Mouse (Mus musculus): ENCODE results near the gene Rnf220.

Gene Rnf220

DNA sequence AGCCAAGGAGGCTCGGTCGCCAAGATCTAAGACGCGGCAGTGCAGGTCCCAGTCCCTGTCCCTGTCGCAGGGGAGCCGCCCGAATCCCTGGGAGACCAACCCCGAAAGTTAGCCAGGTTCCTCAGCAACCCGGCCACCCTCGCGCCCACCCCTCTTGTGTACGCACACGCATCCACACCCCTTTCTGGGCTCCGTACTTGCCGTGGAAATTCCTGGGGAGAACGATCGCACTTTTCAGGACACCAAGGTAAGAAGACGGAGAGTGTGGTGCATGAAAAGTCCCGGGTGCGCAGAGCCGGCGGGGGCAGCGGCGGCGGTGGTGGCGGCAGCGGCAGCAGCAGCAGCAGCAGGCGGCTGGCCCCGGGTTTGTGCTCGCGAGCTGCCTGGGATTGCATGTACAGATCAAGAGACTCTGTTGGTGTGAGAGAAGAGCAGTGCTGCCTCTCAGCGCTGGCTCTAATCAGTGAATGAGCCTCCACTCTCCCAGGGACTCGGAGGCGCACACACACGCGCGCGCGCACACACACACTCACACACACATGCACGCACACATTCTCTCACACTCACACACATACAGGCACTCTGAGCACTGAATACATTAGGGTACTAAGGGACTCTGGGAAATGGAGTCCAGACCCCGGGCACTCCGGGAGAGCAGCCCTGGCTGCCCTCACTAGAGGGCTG is at the start of gene Rnf220:
Gene Rnf220 (minus strand): TSS at position 571 of the 684 bp plus-strand sequence.
- no peak for DNase-seq (ENCODE audit: low spot score)

DNA sequence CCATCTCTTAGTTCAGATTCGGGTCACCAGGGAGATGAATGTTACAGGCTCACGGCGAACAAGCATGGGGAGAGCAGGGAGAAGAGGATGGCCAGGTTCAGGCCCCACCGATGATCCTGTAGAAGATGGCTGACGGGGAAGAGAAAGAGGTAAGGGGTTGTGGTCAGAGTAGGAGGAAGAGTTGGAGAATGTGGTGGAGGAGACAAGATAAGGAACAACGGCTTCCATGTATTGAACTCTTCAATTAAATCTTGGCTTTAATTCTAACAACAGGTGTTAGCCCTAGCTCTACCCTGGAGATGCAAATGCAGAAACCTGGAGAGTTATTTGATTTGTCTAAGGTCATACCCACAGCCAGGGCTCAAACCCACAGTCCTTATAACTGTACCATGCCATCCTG is 49.8 kb upstream of the Rnf220 start:
- no peak for DNase-seq (ENCODE audit: low spot score)

DNA sequence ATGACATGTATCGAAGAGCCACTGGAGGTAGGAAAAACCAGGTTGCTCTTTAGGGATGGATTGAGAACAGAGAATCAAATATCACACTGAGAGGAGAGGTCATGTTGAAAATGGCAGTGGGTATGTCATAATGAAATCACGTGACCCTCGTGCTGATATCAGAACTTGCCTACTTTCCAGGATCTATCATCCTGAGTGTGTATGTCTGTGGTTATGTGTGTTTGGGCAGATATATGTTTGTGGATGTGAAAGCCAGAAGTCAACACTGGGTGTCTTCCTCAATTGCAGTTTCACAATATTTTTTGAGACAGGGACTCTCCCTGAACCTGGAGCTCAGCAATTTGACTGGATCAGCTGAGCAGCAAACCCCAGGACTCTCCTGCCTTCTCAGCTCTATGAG is 48.6 kb upstream of the Rnf220 start:
- no peak for DNase-seq (ENCODE audit: low spot score)

DNA sequence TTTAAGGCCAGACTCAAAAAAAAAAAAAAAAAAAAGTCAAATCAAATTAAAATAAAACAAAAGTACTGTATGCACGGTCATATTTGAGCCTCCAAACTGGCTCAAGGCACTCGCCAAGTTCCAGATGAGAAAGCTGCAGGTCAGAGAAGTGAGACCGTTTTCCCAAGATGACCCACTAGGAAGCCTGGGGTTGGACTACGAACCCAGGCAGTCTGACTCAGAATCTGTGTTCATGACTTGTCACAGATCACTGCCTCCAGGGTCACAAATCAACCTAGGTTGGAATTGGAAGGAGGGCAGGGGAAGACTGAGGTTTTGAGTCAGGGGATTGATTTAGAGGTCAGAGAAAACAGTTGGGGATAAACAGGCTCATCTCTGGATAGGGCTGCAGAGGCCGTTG is 43.7 kb upstream of the Rnf220 start:
- DNase-seq (ENCODE audit: low spot score), result no peak

DNA sequence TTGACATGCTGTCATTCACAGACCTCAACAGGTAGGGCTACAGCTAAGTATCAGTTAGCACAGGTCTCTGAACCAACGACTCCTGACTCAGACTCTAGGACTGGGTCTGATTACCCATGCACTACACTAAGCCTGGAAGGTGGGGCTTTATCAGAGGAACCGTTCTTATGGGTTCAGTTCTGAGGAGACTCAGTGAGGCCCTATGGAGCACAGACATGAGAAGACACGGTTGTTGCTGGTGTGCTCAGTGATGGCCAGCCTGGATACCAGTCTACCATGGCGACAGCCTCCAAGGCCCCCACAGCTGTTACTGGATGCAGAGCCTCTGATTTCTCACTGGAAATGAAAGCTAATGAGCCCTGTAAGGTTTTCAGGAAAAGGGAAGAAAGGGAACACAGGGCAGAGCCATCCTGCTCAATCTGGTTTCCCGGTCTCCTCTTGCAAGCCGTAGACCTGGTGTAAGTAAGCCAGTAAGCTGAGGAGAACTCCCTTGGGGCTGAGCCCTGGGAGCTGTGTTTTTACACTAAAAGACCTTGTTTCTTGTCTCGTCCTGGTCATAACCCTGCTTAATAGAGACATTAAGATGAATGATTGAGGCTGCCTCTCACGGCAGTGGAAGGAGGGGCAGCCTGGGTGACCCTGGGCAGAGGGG is 42.6 kb upstream of the Rnf220 start:
- DNase-seq (ENCODE audit: low spot score), result no peak

DNA sequence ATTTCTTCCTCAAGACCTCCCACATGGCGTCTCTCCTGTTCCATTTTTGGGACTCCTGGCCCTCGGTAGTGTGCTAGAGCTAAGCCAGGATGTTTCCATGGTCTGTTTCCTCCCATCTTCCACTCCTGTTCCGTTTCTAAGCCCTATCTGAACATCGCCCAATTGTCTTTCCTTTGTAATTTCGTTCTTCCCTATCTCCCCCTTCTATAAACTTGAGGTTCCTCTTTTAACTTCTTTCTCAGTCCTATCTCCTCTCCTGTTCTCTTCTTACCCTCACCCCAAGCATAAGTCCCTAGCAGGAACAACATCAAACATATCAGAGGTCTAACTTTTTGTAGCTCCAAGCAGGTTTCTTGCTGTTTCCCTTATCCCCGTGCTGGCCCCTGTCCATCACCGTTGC is 40.1 kb upstream of the Rnf220 start:
- DNase-seq (ENCODE audit: low spot score), result no peak

DNA sequence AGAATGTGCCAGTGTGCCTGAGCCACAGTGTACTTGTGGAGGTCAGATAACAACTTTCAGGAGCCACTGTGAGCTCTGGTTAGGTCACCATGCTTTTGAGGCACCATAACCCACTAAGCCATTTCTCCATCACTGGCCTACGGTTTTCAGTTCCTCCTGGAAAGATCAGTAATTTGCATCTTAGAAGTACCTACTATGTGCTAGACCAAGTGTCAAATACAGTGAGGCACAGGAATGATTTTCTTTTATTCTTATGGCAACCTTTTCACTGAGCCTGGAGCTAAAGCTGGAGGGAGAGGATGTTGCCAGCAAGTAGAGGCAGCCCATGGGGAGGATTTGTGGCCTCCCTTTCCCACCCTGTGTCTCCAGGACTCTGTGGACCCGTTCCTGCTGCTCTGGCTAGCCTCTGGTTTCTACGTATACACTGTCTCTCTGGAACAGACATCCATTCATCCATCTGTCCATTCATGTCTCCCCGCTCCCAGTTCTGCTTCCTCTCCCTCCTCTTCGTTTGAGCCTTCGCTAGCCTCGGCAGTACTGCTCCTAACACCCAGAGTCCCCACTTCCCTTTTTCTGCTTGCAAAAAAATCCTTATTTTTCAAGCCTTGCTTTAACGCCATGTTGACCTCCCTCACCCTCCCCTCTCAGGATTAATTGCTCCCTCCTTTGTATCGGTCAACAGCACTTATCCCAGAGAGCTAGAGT is 38.8 kb upstream of the Rnf220 start:
- no peak for DNase-seq (ENCODE audit: low spot score)

DNA sequence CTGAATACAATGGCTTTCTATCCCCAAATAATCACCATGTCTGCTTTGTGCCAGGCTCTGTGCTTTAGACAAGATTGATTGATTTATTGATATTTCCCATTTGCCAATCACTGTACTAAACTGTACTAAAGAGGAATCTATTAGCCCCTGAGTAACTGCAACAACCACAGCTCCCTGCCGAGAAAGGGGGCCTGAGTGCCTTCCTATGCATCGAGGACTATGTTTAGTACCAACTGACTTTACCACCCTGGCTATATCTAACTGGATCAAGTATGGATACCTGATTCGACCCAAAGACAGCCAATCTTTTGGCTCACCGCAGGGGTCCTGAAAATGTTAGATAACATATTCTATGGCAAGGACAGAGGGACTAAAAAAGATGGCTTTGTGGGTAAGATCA is 33.0 kb upstream of the Rnf220 start:
- DNase-seq (ENCODE audit: low spot score), result no peak

DNA sequence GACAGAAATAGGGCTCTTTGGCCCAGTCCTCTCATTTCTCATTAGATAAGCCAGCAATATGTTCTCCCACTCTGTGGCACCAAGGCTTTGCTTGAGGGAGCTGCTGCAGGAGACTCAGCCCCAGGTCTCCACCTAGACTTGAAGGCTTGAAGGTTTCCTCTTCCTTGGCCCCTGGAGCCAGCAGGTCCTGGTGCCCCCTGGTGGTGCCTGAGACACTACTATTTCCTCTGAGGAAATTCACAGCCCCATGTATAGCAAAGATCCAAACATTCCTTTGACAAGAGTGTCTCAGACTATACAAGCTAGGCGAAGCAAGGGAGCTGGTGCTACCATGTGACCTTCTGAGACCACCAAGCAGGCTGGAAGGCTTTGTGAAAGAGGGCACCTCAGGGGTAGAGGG is 31.1 kb upstream of the Rnf220 start:
- no peak for DNase-seq (ENCODE audit: low spot score)

DNA sequence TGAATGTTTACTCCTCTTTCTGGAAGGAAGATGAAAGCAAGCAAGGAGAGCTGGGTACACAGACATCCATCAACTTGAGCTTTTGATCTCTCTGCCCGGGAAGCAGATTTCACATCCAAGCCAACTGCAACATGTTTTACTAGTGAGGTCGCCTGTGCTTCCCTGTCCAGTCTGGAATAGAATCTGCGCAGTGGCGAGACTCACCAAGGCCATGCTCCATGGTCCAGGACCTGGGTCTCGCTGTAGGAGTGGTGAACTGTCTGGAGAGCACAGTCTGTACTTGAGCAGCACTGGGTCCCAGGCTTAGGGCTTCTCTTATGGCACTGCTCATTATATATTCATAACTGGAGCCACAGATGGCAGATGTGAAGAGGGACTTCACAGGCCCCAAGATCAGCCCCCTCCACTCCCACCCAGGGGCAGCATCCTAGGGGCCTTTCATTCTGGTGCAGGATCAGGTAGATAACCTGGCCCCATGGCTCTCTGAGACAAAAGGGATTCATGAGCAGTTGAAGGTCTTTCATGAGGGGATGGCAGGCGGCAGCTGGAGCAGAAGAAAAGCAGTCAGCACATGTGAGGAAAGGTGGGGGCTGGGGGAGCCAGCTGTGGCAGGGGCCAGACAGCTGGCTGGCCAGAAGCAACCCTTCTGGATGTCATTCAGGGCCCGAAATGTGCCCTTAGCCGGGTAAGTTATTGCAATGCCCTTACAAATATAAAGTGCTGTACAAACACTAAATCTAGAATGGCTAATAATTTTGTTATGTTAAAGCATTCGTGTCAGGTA is 30.5 kb upstream of the Rnf220 start:
- no peak for DNase-seq (ENCODE audit: low spot score)

DNA sequence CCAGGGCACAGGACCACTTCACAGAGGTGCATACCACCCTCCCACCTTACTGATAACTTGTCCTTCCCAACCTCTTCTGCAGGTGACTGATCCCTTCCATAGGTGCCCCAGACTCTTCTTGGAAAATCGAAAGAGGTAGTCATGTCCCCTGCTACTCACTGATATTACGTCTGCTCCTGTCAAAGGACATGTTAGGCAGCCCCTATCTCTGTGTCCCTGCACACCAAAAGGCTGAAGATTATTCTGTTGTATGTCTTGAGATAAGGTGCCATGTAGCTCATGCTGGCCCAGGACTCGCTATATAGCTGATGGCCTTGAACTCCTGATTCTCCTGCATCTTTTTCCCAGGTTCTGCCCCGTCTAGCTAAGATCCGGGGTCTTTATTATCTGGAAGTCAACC is 29.1 kb upstream of the Rnf220 start:
- DNase-seq (ENCODE audit: low spot score), result no peak

DNA sequence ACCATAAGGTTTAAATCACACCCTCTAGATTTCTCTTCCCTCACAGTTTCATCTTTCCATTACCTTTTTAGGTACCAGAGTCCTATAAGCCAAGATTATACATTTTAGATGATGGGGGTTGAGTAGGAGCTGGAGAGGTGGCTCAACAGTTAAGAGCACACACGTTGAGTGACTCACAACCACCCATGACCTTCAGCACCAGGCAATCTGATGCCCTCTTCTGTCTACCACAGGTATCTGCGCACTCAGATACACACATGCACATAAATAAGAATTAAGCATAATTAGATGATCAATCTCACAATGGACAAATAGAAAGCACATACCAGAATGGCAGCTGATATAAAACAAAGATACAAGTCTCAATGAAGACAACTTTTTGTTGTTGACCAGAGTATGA is 24.5 kb upstream of the Rnf220 start:
- DNase-seq (ENCODE audit: low spot score), result no peak

DNA sequence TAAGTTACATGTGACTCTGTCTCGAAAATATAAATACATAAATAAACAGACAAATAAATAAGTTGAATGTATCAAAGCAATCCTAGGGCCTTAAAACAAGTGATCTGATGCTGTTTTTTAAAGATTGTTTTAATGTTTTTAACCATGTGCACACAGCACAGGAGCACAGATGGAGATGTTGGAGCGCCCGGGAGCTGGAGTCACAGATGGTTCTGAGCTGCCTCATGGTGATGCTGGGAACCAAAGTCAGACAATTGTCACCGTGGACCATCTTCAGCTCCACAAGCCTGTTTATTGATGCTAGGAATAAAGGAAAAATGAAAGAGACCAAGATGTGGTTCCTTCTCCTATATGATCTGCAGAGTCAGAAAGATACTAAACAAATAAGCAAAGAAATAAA is 21.4 kb upstream of the Rnf220 start:
- no peak for DNase-seq (ENCODE audit: low spot score)

DNA sequence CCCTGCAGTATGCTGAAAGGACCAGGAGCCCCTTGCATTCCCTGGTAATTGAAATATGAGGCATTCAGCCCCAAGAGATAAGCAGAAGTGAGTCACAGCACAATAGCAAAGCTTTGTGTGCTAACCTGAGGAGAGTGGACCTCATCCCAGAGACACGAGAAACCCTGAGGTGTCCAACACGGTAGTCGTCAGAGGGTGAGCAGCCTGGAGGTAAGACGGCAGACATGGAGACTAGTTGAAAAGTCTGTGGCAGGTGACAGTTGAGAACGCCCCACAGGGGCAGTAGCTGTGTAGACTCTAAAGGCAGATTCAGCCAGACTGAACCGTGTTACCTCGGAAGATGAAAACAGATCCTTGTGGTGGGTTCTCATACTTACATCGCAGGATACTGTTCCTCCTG is 2.2 kb upstream of the Rnf220 start:
- no peak for DNase-seq (ENCODE audit: low spot score)

DNA sequence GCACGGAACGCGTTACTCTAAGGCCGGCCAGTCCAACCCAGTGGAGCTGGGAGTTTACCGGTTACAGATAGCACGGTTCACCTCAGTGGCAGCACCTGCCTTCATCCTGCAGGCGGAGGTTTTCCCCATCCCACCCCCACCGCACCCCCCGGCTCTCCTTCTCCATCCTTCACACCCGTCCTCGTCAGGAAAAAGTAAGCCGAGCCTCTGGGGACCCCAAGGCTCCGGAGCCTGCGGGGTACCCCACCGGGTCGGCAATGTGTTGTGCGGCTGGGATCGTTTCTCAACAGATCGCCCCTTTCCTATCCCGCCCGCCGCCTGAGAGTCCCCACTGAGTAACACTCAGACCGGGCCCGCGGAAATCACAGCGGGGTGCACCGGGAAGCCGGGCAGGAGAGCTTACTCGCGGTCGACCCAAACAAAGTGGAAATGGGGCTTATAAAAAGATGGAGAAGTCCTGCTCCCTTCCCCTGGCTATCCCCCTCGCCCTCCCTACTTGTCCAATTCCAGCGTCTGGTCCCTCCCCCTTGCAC is 917 bp downstream of the Rnf220 start:
- no peak for DNase-seq (ENCODE audit: low spot score)

DNA sequence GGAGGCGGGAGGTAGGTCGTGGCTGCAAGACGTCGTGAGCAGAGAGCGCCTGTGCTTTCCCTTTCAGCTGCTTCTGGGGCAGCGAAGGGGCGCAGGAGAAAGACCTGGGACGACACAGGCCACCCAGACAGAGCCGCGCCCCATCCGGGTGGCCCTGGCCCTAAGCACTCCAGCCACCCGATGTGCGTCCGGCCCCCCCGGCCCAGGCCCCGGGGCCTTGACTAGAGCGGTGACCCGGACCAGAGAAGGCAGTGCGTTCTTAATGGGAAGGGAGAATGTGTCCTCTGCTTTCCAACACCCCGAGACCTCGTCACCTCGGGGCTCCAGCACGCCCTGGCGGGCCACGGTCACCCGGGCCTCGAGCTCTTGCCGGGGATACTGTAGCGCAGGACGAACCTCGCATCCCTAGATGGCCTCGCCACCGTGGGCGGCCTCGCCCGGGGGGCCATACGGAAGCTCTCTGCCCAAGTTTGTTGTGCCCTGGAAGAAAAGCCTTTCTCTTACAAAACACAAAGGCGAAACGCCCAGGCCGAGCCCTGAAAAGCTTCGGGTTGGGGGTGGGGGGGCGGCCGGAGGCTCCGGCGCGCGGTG is 1.8 kb downstream of the Rnf220 start:
- no peak for DNase-seq (ENCODE audit: low spot score)

DNA sequence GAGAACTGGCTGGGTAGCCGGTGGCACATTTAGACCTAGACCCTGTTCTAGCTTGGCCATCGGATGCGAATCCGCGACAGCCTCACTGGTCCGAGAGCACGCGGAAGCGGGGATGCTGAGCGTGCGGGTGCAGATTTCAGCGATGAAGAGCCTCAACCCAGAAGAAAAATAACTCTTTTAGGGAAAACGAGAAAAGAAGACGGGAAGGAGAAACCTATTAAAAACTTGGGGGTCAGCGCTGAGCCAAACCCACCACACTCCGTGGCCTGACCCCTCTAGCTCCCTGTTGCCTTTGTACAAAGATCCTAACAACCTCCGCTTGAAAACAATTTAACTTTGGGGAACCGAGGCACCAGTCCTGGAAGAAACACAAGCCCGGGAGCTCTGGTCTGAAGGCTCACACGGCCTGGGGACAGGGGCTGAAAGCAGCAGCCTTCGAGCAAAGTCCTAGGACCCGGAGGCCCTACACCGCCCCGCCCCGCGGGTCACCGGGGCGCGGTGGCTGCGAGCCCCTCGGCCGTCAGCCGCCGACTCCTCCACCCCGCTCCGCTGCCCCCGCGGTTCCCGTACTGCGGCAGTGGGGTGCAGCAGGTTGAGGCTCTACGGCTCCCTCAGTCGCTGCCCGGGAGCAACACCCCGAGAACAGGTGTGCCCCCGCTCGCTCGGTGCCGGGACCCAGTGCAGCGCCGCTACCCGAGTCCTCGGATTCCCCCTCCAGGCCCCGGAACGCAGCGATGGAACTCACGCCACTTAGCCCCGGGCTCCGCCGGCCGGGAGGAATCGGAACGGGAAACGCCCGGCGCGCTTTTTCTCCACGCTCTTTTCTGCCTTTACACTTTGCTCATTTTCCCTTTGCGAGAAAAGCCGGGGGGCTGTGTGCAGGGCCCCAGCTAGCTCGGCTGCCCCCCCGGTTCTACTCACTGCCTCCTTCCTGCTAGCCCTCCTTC is 2.7 kb downstream of the Rnf220 start:
- no peak for DNase-seq (ENCODE audit: low spot score)

DNA sequence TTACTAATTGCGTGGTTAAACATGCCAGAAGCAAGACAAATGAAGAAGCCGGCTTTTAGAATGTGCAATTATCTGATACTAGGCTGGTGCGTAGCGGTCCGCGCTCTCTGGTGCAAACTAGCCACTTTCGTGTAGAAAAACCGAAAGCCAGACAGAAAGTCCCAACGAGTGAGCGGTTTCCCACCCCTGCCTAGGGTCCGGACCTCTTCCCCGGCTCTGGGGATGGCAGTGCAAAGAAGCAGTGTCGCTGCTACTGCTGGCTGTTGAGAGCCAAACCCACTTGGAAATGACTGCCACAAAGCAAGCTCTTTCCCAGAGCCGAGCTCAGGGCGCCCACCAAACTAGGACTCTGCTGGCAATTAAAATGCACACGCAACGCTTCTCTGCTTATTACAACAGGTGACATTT is 3.7 kb downstream of the Rnf220 start:
- DNase-seq (ENCODE audit: low spot score), result no peak

DNA sequence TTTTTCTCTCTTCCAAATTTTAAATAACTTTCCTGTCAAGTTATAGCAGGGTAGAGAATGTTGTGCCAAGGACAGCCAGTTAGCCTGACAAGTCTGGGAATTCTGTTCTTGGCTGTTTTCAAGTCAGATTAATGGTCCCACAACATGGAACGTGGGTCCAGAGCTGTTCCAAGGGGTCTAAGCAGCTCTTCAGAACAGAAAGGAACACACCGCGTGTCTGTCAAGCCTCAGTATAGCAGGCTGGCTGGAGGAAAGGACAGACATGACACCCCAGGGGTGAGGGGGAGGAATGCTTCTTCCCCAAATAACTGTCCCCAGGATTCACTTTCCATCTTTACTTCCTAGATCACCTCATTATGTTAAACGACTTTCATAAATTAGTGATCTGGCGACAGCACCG is 5.0 kb downstream of the Rnf220 start:
- no peak for DNase-seq (ENCODE audit: low spot score)

DNA sequence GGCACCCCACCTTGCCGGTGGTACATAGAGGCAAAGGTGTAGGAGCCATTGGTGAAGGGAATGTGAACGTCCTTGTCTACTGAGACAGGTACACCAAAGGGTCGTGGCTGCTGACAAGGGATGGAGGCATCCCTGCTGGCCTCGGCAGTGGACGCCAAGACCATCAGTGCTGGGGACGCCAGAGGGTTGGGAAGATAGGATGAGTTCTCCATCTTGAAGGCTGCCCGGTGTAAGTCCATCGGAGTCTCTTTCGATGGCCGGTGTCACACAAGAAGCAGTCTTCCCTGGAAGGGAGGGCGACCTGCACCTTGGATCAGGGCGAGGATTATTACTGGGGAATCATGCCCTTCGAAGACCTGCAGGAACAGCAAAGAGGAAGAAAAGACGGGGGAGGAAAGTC is 6.9 kb downstream of the Rnf220 start:
- no peak for DNase-seq (ENCODE audit: low spot score)

DNA sequence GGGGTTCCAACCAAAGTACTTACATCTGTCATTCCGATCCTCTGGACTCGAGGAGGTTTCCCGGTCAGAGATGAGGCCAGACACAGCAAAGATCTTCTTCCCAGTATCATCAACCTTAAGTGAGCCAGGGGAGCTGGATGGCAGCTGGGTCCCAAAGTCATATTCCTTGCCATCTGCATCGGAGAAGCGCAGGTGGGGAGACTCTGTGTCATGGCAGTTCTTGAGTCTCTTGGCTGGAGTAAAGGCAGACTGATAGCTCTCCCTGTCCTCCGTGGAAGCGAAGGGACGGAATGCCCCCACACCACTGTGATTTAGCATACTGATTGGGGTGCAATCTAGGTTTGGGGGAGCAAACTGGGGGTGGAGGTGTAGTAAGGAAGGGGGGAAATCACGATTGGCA is 7.3 kb downstream of the Rnf220 start:
- no peak for DNase-seq (ENCODE audit: low spot score)
